Mouse (Mus musculus): ENCODE measurements around the gene Kbtbd4.

Kbtbd4 gene

GRCm38 (mm10) chr2:90906721-90907120 lies 2.2 kb downstream of the Kbtbd4 start:
- no peak for DNase-seq (ENCODE audit: low spot score)

- no peak for DNase-seq (ENCODE audit: low spot score)
Observed at GRCm38 (mm10) chr2:90910861-90911260, 6.3 kb downstream of the Kbtbd4 start.

GRCm38 (mm10) chr2:90911668-90912067 lies 7.1 kb downstream of the Kbtbd4 start:
- DNase-seq (ENCODE audit: low spot score), result no peak

GRCm38 (mm10) chr2:90913671-90914070 lies 9.1 kb downstream of the Kbtbd4 start:
- DNase-seq (ENCODE audit: low spot score), result no peak

- no peak for DNase-seq (ENCODE audit: low spot score)
Observed at GRCm38 (mm10) chr2:90915516-90915915, 11.0 kb downstream of the Kbtbd4 start.

GRCm38 (mm10) chr2:90916560-90917232 lies 12.2 kb downstream of the Kbtbd4 start:
- DNase-seq (ENCODE audit: low spot score), result no peak

- peak; percentile 67 for DNase-seq (ENCODE audit: low spot score)
Observed at GRCm38 (mm10) chr2:90917233-90917998, 12.9 kb downstream of the Kbtbd4 start.

- no peak for DNase-seq (ENCODE audit: low spot score)
Observed at GRCm38 (mm10) chr2:90917999-90918698, 13.6 kb downstream of the Kbtbd4 start.

- DNase-seq (ENCODE audit: low spot score), result no peak
Observed at GRCm38 (mm10) chr2:90921178-90921577, 16.6 kb downstream of the Kbtbd4 start.

GRCm38 (mm10) chr2:90922636-90923035 lies 18.1 kb downstream of the Kbtbd4 start:
- no peak for DNase-seq (ENCODE audit: low spot score)

- DNase-seq (ENCODE audit: low spot score), result no peak
Observed at GRCm38 (mm10) chr2:90928566-90928965, 24.0 kb downstream of the Kbtbd4 start.

GRCm38 (mm10) chr2:90931829-90932228 lies 27.3 kb downstream of the Kbtbd4 start:
- DNase-seq (ENCODE audit: low spot score), result no peak

- no peak for DNase-seq (ENCODE audit: low spot score)
Observed at GRCm38 (mm10) chr2:90932273-90932672, 27.7 kb downstream of the Kbtbd4 start.

- no peak for DNase-seq (ENCODE audit: low spot score)
Observed at GRCm38 (mm10) chr2:90938362-90938761, 33.8 kb downstream of the Kbtbd4 start.

GRCm38 (mm10) chr2:90939750-90940149 lies 35.2 kb downstream of the Kbtbd4 start:
- no peak for DNase-seq (ENCODE audit: low spot score)

GRCm38 (mm10) chr2:90940233-90941229 lies 36.0 kb downstream of the Kbtbd4 start, which contains the start of gene Celf1:
Celf1 (plus strand) TSS chr2:90940382.
- peak; percentile 80 for DNase-seq (ENCODE audit: low spot score)

- DNase-seq (ENCODE audit: low spot score), result no peak
Observed at GRCm38 (mm10) chr2:90941744-90942143, 37.2 kb downstream of the Kbtbd4 start.

GRCm38 (mm10) chr2:90950149-90950548 lies 45.6 kb downstream of the Kbtbd4 start:
- DNase-seq (ENCODE audit: low spot score), result no peak

- no peak for DNase-seq (ENCODE audit: low spot score)
Observed at GRCm38 (mm10) chr2:90950582-90951194, 46.1 kb downstream of the Kbtbd4 start.

- DNase-seq (ENCODE audit: low spot score), result no peak
Observed at GRCm38 (mm10) chr2:90953461-90953860, 48.9 kb downstream of the Kbtbd4 start.

GRCm38 (mm10) chr2:90956053-90956452 lies 51.5 kb downstream of the Kbtbd4 start:
- no peak for DNase-seq (ENCODE audit: low spot score)

Data from lung, postnatal 25 days (tissue).